Mouse (Mus musculus): ENCODE results near the gene Mcpt2. TPM values are rescaled to one million over a fixed set of nuclear protein-coding genes. Genes with fewer than 3 reads are reported as not detected.

Mcpt2 gene
- polyA plus RNA-seq, 1 experiment, result not detected

DNA sequence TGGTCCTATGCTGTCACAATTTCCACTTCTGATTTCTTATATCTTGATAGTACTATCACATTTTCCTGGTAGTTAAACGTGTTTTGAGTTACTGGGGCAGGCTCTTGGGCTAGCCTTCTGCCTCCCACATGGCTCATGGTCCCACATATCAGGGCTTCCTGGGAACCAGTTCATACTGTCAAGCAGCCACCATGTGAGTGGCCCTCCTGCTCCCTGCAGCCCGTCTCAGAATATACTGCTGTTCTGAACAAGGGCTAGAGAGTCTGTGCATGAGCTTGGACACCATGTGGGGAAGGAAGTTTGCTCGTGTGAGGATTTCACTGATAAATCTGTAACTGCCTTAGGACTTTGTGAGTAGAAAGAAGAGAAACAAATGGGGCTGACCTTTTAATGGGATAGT lies 44.9 kb downstream of the Mcpt2 start:
- Histone ChIP-seq H3K4me3 (ENCODE audit: low read depth, low read length) (no peak overlapping the region), H3K27me3 (ENCODE audit: control insufficient read depth, insufficient read depth, low read length, poor library complexity, severe bottlenecking) (no peaks in the 10 kb centered on the region; the same call in 1 of the 2 replicates), H3K4me1 (ENCODE audit: control insufficient read depth, insufficient read depth, low read length) (no peaks in the 10 kb centered on the region), H3K36me3 (ENCODE audit: control insufficient read depth, insufficient read depth, low read length, poor library complexity, severe bottlenecking) (no peaks in the 10 kb centered on the region), H3K9ac (ENCODE audit: low read depth, poor library complexity, severe bottlenecking) (no peak overlapping the region), H3K9me3 (replicated peaks; ENCODE audit: control insufficient read depth, insufficient read depth, low read length, poor library complexity, severe bottlenecking) (no peaks in the 10 kb centered on the region), H3K27ac (ENCODE audit: insufficient read depth, low read length) (no peak overlapping the region)
- no peak for TF ChIP-seq CTCF (IDR thresholded peaks at IDR 0.05; ENCODE audit: low read depth, low read length)
- no peak for TF ChIP-seq EP300 (IDR thresholded peaks at IDR 0.05; ENCODE audit: insufficient read depth, low read depth, low read length)
- TF ChIP-seq POLR2A (IDR thresholded peaks at IDR 0.05; ENCODE audit: insufficient read depth, low read length), result no peak

DNA sequence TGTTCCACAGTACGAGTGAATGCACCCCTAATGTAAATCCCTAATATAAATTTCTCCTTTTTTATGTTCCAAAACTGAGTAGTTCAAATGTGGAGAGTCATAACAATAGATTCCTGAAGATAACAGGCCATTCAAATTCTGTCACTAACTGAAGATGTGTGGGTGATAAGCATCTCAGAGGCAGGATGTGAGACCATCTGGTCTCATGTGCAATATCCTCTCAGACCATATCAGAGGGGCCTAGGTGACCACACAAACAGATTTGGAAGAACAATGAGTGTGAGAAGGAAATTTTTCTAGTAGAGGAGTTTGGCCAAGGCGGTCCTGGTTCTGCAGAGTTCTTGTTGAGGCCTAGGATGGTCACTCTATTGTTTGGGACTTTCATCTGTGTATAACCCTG lies 51.5 kb downstream of the Mcpt2 start:
- H3K4me1 ChIP-seq (ENCODE audit: control insufficient read depth, insufficient read depth, low read length), result no peaks in the 10 kb centered on the region
- no peak overlapping the region for H3K27ac ChIP-seq (ENCODE audit: insufficient read depth, low read length)
- no peak for TF ChIP-seq EP300 (IDR thresholded peaks at IDR 0.05; ENCODE audit: insufficient read depth, low read depth, low read length)
- no peaks in the 10 kb centered on the region for H3K36me3 ChIP-seq (ENCODE audit: control insufficient read depth, insufficient read depth, low read length, poor library complexity, severe bottlenecking)
- no peak overlapping the region for H3K9ac ChIP-seq (ENCODE audit: low read depth, poor library complexity, severe bottlenecking)
- no peak overlapping the region for H3K4me3 ChIP-seq (ENCODE audit: low read depth, low read length)
- H3K27me3 ChIP-seq (ENCODE audit: control insufficient read depth, insufficient read depth, low read length, poor library complexity, severe bottlenecking), result no peaks in the 10 kb centered on the region
- 0 out of 2 replicates have a peak, but pooled peaks cover 4% of the 10 kb centered on the region for H3K9me3 ChIP-seq (replicated peaks; ENCODE audit: control insufficient read depth, insufficient read depth, low read length, poor library complexity, severe bottlenecking)

Other genes with a start within 250 kb of the Mcpt2 start
- 57.0 and 57.7 TPM in 2 replicates for gene Nfatc4, start 218.9 kb upstream of the Mcpt2 start, polyA plus RNA-seq (2011; ENCODE audit: insufficient read depth, insufficient read length, low read depth, missing spikeins)
- gene Nynrin, start 188.0 kb upstream of the Mcpt2 start, polyA plus RNA-seq (2011; ENCODE audit: insufficient read depth, insufficient read length, low read depth, missing spikeins), result 21.5 and 24.6 TPM in 2 replicates
- 0.21 and 0.27 TPM in 2 replicates for gene Cbln3, start 157.6 kb upstream of the Mcpt2 start, polyA plus RNA-seq (2011; ENCODE audit: insufficient read depth, insufficient read length, low read depth, missing spikeins)
- gene Khnyn, start 157.1 kb upstream of the Mcpt2 start, polyA plus RNA-seq (2011; ENCODE audit: insufficient read depth, insufficient read length, low read depth, missing spikeins), result 29.8 and 30.9 TPM in 2 replicates
- 7.9 and 13.2 TPM in 2 replicates for gene Sdr39u1, start 141.7 kb upstream of the Mcpt2 start, polyA plus RNA-seq (2011; ENCODE audit: insufficient read depth, insufficient read length, low read depth, missing spikeins)
- not detected in 2 replicates for gene Cma1, start 97.4 kb upstream of the Mcpt2 start, polyA plus RNA-seq (2011; ENCODE audit: insufficient read depth, insufficient read length, low read depth, missing spikeins)
- not detected in 2 replicates for gene Cma2, start 91.1 kb upstream of the Mcpt2 start, polyA plus RNA-seq (2011; ENCODE audit: insufficient read depth, insufficient read length, low read depth, missing spikeins)
- gene Mcpt1, start 24.1 kb upstream of the Mcpt2 start, polyA plus RNA-seq (2011; ENCODE audit: insufficient read depth, insufficient read length, low read depth, missing spikeins), result not detected in 2 replicates
- gene Mcpt9, start 11.5 kb upstream of the Mcpt2 start, polyA plus RNA-seq (2011; ENCODE audit: insufficient read depth, insufficient read length, low read depth, missing spikeins), result not detected in 2 replicates
- not detected in 2 replicates for gene Mcpt4, start 20.3 kb downstream of the Mcpt2 start, polyA plus RNA-seq (2011; ENCODE audit: insufficient read depth, insufficient read length, low read depth, missing spikeins)
- not detected in 2 replicates for gene Mcpt8, start 43.2 kb downstream of the Mcpt2 start, polyA plus RNA-seq (2011; ENCODE audit: insufficient read depth, insufficient read length, low read depth, missing spikeins)
- not detected in 2 replicates for gene Ctsg, start 60.5 kb downstream of the Mcpt2 start, polyA plus RNA-seq (2011; ENCODE audit: insufficient read depth, insufficient read length, low read depth, missing spikeins)
- not detected in 2 replicates for gene Gzme, start 78.6 kb downstream of the Mcpt2 start, polyA plus RNA-seq (2011; ENCODE audit: insufficient read depth, insufficient read length, low read depth, missing spikeins)
- not detected in 2 replicates for gene Gzmd, start 90.6 kb downstream of the Mcpt2 start, polyA plus RNA-seq (2011; ENCODE audit: insufficient read depth, insufficient read length, low read depth, missing spikeins)
- not detected in 2 replicates for gene Gzmg, start 117.5 kb downstream of the Mcpt2 start, polyA plus RNA-seq (2011; ENCODE audit: insufficient read depth, insufficient read length, low read depth, missing spikeins)
- not detected in 2 replicates for gene Gzmn, start 132.6 kb downstream of the Mcpt2 start, polyA plus RNA-seq (2011; ENCODE audit: insufficient read depth, insufficient read length, low read depth, missing spikeins)
- gene Gzmf, start 169.4 kb downstream of the Mcpt2 start, polyA plus RNA-seq (2011; ENCODE audit: insufficient read depth, insufficient read length, low read depth, missing spikeins), result not detected in 2 replicates
- gene Gzmc, start 192.6 kb downstream of the Mcpt2 start, polyA plus RNA-seq (2011; ENCODE audit: insufficient read depth, insufficient read length, low read depth, missing spikeins), result not detected in 2 replicates
- not detected in 2 replicates for gene Gzmb, start 220.2 kb downstream of the Mcpt2 start, polyA plus RNA-seq (2011; ENCODE audit: insufficient read depth, insufficient read length, low read depth, missing spikeins)